In genomic region chr3:51195321-51195720, GRCm38 (mm10) we compare ENCODE assay signal across 8 mouse cellular contexts. TPM values are rescaled to one million over a fixed set of nuclear protein-coding genes. Genes with fewer than 3 reads are reported as not detected.
A peak's percentile ranks its signal among the peaks of the same experiment; 100 is the strongest.
DNase-seq lines count a peak whose midpoint lies in the region; ATAC-seq and TF ChIP-seq lines count a peak whose summit lies in the region.

No protein-coding gene starts in this region.

- 10% methylated on average over 8 of the region's 8 CpGs for WGBS in heart, embryonic 13.5 days

- peaks cover 20% of the 10 kb centered on the region for H3K4me1 ChIP-seq in embryonic fibroblast, embryonic 13.5 days (ENCODE audit: control insufficient read depth, insufficient read depth, low read length)
- peaks cover 19% of the 10 kb centered on the region for H3K4me1 ChIP-seq in heart, embryonic 13.5 days

- H3K4me3 ChIP-seq in embryonic fibroblast, embryonic 13.5 days (ENCODE audit: insufficient read depth, low read length) = no peak overlapping the region
- H3K4me3 ChIP-seq in heart, embryonic 13.5 days = peak overlapping the region; percentile 46

- H3K27me3 ChIP-seq in heart, embryonic 13.5 days (replicated peaks) = no peaks in the 10 kb centered on the region

- peak; percentile 50 for DNase-seq in ovary, adult 18-20 months (ENCODE audit: low spot score)
- no peak for DNase-seq in ovary, postnatal 10 days (ENCODE audit: low spot score)
- DNase-seq in layer of hippocampus, adult 9-11 months = peak; percentile 89
- peak; percentile 49 for DNase-seq in lung, postnatal 25 days (ENCODE audit: low spot score)
- DNase-seq in right cerebral cortex, postnatal 25 days = peak; percentile 86
- DNase-seq in embryo, embryonic 10.5 days (ENCODE audit: low spot score) = no peak

- ATAC-seq in heart, embryonic 13.5 days (ENCODE audit: extremely low read depth, insufficient number of reproducible peaks, low FRiP score, low TSS enrichment) = 0 out of 2 replicates have a peak, but pooled peaks have one; percentile 28

- no peaks in the 10 kb centered on the region for H3K9me3 ChIP-seq in heart, embryonic 13.5 days

- TF ChIP-seq CTCF in embryonic fibroblast, embryonic 13.5 days (IDR thresholded peaks at IDR 0.05; ENCODE audit: borderline replicate concordance, insufficient read depth, low read length) = no peak

- no peaks in the 10 kb centered on the region for H3K36me3 ChIP-seq in heart, embryonic 13.5 days

- H3K4me2 ChIP-seq in heart, embryonic 13.5 days = peak overlapping the region; percentile 70

- peak overlapping the region; percentile 86 for H3K27ac ChIP-seq in embryonic fibroblast, embryonic 13.5 days (ENCODE audit: insufficient read depth, low read length)
- H3K27ac ChIP-seq in heart, embryonic 13.5 days (replicated peaks) = peak overlapping the region; percentile 64

- no peak for TF ChIP-seq POLR2A in embryonic fibroblast, embryonic 13.5 days (IDR thresholded peaks at IDR 0.05; ENCODE audit: low read depth, low read length)

- peak overlapping the region; percentile 65 for H3K9ac ChIP-seq in heart, embryonic 13.5 days

RNA-seq across cellular contexts. Expression of gene Noct, which starts 28.9 kb away (rescaled TPM):
- polyA plus RNA-seq in embryonic fibroblast, embryonic 13.5 days (2011; ENCODE audit: insufficient read length, low read depth, missing spikeins) = 17.3 and 25.5 TPM in 2 replicates
- polyA plus RNA-seq in heart, embryonic 13.5 days (2015; fragmentation: Nextera tagmentation; extraction: Ambion mirVana) = 8.5 and 8.6 TPM in 2 replicates

Comparison
In these comparisons a context has a peak if more than half of its experiments do, and no peak if none do; other contexts are left out.
1. DNase-seq: peak in ovary, adult 18-20 months (single experiment), layer of hippocampus, adult 9-11 months (single experiment), lung, postnatal 25 days (single experiment) and right cerebral cortex, postnatal 25 days (single experiment); none in ovary, postnatal 10 days (single experiment) and embryo, embryonic 10.5 days (single experiment).